Mouse (Mus musculus) megakaryocyte-erythroid progenitor cell, adult 5-6 weeks (primary cell): ENCODE data around the gene Mstn. TPM values are rescaled to one million over a fixed set of nuclear protein-coding genes. Genes with fewer than 3 reads are reported as not detected.

Source experiments
- ATAC-seq: replicated peaks from 2 replicates; pipeline ENCODE4 v1.8.0; 2016; ENCODE audit warnings: mild to moderate bottlenecking, inconsistent platforms; ENCODE audit not compliant: severe bottlenecking, poor library complexity, low FRiP score, low TSS enrichment
- total RNA-seq, 2 experiments: library from RNA; stranded (forward) in 1 of 2; stranded (reverse) in 1 of 2; fragments of 200-1000, 215-1000 nt in 1 of 2; fragments of >200 nt in 1 of 2; fragmentation: Nextera tagmentation in 1 of 2; gene quantifications; 2 replicates each; pipeline ENCODE4 v1.2.3; 2014 to 2017

Gene Mstn
- total RNA-seq (2014; fragmentation: Nextera tagmentation) (not detected in 2 replicates), total RNA-seq (2017) (not detected in 2 replicates)

GRCm38 (mm10) chr1:53061340-53061739 lies at the start of gene Mstn:
Gene Mstn, plus strand, starts transcription at chr1:53061640.
- ATAC-seq: no peak

DNA sequence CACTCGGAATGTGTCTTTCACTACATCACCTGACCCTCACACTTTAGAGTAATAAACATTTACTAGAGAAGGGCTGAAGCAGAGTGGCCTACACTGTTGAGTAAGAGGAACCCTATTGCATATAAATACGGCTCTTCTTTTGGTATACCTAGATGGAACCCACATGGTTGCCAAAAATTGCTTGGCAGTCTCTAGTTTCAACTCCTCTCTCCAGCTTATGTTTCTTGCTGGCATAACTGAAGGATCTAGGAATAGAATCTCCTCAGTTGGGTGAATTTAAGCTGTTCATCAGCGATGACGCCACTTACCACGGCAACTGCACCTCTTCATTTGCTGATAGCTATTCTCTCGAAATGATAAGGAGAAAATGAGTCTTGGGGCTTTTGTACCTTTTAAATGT lies 46.7 kb upstream of the Mstn start:
- ATAC-seq: no peak

- ATAC-seq: no peak
These were observed 45.8 kb upstream of the Mstn start for GRCm38 (mm10) chr1:53015606-53016005.

DNA sequence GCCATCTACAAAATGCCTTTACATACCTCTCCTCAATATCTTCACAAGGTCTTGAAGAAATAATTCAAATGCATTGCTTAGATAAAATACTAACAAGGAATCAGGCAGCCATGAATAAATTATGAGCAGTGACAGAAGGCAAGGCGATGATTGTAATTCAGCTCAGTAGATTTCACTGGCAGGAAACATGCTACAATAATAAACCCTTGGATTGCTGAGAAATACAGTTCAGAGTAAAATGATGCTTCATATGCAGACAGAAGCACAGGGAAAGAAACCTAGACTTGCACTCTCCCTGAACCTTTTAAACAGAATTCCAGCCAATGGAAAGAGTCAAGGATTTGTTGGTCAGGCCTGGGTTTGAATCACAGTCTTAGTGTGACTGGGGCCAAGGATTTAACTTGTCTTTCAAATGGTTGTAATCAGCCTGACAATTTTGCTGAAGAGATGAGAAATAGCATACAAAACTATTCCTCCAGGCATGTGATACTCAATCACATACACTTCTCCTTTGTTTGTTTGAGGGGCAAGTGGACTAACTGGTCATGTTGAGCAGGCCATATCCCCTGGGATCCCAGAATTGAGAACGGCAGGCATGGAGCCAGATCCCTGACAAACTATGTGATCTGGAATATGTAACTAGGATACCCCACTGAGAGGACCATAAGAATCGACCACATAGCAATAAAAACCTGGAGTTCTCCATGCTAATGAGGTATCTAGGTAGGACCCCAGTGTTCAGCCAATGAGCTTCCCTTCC lies 42.5 kb upstream of the Mstn start:
- ATAC-seq: no peak

GRCm38 (mm10) chr1:53020079-53020478 lies 41.4 kb upstream of the Mstn start, which contains the start of gene 1700019D03Rik:
Gene 1700019D03Rik, minus strand, starts transcription at chr1:53020179.
- ATAC-seq: no peak

GRCm38 (mm10) chr1:53032550-53032949 lies 28.9 kb upstream of the Mstn start:
- no peak for ATAC-seq

DNA sequence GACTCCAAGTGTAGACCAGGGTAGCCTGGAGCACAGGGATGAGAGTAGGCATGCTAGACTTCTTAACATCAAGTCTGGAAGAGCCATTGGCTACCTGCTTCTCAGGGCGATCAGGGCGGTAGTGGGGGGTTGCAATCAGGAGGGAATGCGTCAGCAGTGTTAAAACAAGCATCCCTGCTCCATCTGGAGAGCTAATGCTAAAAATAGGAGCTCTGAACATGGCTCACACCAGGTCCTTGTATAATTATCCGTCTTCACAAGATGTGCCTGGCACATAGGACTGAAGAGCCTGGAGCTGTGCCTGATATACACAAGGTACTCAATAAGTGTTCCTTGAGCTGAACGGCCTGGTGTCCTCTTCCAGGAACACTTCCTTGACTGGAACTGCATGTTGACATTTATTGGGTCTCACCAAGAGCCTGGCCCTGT lies 24.0 kb upstream of the Mstn start:
- ATAC-seq: no peak

DNA sequence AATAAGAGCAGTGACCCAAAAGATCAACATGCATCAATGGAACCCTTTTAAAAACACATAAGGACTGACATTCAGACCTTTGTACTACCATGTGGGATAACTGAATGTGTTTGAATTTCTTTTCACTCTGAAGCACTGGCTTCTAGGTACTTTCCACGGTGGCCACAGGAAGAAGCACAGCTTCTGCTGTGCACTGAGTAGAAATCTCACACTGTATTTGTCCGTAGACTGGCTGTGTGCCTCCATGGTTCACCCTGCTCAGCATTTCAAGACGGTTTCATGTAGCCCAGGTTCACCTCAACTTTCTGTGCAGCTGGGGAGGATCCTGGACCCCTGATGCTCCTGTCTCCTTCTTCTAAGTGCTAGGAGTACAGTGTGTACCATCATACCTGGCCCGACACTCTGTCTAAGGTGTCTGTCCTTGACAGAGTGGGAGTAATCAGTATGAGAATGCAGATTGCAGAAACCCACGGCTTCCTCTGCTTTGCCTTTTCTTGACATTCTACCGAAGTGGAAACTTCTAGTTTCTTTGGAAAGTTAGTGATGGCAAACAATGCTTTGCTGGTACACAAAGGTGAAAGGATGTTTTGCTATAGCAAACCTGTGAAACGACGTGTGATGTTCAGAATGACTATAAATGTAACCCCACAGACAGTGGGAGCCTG lies 11.5 kb upstream of the Mstn start:
- no peak for ATAC-seq

GRCm38 (mm10) chr1:53053087-53054022 lies 8.1 kb upstream of the Mstn start:
- peak; percentile 84 for ATAC-seq

- ATAC-seq: no peak
These were observed 2.3 kb upstream of the Mstn start for GRCm38 (mm10) chr1:53059106-53059505.

DNA sequence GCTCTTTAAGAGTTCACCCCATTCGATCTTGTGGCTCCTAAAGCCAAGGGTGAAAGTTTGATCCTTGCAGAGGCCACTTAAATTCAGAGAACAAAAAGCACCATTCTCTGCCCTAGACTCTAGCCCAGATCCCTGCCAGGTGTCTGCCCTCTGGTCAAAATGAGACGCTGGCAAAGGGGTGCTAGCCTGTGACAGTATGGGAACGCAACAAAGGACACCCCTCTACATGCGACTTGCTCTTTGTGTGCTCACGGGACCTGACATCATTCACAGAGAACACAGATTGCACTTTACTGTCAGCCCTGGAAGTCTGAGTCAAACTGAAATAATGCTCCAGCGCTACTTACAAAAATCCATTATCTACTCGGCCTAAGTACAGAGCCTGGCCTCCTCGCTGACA lies 941 bp upstream of the Mstn start:
- ATAC-seq: no peak

DNA sequence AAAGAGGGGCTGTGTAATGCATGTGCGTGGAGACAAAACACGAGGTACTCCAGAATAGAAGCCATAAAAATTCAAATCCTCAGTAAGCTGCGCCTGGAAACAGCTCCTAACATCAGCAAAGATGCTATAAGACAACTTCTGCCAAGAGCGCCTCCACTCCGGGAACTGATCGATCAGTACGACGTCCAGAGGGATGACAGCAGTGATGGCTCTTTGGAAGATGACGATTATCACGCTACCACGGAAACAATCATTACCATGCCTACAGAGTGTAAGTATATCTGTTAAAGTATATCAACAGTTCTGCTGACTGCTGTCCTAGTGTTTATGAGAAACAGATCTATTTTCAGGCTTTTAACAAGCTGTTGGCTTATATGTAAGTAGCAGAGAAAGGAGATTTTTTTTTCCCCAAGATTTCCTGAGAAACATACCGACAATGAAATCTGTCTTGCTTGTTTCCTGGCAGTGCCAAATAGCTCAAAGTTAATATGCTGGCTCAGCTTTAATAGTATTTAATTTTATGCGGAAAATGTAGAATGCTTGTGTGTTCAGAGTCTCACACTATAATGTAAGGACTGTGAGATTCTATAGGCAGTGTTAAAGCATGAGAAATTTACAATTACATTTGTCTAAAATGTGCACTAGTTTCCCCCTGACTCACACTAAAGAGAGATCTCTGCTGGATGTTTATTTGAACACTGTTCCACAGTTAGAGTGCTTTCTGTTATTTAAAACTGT lies 600 bp downstream of the Mstn start:
- no peak for ATAC-seq

DNA sequence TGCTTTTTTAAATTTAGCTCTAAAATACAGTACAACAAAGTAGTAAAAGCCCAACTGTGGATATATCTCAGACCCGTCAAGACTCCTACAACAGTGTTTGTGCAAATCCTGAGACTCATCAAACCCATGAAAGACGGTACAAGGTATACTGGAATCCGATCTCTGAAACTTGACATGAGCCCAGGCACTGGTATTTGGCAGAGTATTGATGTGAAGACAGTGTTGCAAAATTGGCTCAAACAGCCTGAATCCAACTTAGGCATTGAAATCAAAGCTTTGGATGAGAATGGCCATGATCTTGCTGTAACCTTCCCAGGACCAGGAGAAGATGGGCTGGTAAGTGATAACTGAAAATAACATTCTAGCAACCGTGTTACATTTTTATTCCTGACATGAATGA lies 2.5 kb downstream of the Mstn start:
- ATAC-seq: no peak

DNA sequence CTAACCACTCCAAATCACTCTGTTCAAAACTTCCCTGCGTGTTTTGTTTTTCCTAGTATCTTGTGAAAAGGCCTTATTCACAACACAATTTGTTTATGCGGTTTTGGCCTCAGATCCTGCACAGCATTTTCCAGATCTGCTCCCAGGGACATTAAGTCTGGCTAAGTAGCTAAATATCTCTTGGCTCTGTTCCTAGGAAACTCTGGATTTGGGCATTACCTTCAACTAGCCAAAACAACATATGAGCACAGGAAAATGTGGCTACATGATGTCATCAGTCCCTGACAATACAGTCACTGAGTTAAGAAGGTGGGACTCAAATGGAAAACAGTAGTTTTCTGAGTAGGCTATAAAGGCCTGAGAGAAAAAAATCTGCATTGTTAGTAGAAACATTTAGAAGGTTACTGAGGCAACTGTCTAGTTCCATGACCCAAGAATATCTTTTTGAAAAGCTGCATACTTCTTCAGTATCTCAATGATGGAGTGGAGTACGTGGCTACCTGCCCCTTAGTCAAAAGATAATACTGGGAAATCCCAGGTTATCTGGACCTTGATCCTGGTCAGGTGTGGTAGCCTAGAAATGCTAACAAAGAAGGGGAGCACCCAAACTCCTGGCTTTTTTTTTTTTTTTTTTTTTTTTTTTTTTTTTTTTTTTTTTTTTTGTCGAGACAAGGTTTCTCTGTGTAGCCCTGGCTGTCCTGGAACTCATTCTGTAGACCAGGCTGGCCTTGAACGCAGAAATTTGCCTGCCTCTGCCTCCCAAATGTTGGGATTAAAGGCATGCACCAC lies 8.5 kb downstream of the Mstn start:
- ATAC-seq: no peak

DNA sequence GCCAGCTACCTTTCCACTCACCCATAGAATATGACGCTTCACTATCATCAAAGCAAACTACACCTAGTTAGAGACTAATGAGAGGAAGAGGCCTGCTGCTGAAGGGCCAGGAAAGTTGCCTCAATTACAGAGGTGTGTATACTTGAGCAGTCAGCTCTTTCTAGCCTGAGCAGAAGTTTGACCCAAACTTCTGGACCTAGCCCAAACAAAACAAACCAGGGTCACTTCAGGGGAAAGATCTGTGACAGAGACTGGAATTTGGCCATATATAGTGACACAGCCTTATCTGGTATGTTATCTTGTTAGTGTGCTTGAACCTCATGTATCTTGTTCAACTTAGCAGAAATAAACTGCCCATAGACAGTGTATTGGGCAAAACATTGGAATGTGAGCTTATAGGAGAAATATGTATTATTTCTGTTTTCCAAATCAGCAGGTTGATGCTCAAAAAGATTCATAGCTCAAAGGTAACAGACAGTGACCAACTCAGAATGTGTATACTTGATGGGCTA lies 9.3 kb downstream of the Mstn start:
- ATAC-seq: no peak

GRCm38 (mm10) chr1:53076656-53077055 lies 15.2 kb downstream of the Mstn start:
- no peak for ATAC-seq

DNA sequence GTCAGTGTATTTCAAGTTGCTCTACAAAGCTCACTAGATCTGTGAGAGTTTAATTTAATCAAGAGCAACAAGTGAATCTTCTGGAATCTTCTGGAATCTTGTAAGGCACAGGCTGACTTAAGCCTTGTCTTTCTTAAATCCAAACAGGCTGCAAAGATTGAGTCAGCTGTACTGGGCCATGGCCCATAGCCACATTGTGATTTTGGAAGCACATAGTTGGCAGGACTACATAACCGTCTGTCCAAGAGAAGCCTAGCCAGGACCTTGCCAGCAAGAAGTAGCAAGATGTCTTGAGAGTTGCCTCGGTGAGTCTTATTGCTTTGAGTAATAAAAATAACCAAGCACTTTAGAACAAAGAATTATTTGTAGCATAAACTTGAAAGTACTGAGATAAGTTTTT lies 18.4 kb downstream of the Mstn start:
- no peak for ATAC-seq

- no peak for ATAC-seq
These were observed 19.2 kb downstream of the Mstn start for GRCm38 (mm10) chr1:53080603-53081002.
